Mouse (Mus musculus) lung, postnatal 0 days (tissue): ENCODE measurements around the gene R3hdm4. TPM values are rescaled to one million over a fixed set of nuclear protein-coding genes. Genes with fewer than 3 reads are reported as not detected.

ENCODE experiments used
- ATAC-seq: fragments of 200-750 bp; cut with Nextera tagmentation; 2 replicates; pipeline ENCODE4 v1.8.0; 2017; ENCODE audit warnings: moderate library complexity
- DNase-seq: peaks from one replicate; pipeline ENCODE4 v3.0.0-alpha.2; 2016; ENCODE audit warnings: low spot score
- H3K27ac ChIP-seq: fragments of 300-500 bp; sonication (generic); 2 replicates; pipeline ENCODE4 v1.5.1; 2014; ENCODE audit warnings: antibody characterized with exemption, mild to moderate bottlenecking, low read length, mixed read lengths
- H3K27me3 ChIP-seq: fragments of 300-500 bp; sonication (generic); replicated peaks from 2 replicates; pipeline ENCODE4 v1.6.1; 2014; ENCODE audit warnings: low read length, mixed read lengths; ENCODE audit not compliant: insufficient read depth
- H3K36me3 ChIP-seq: fragments of 300-500 bp; sonication (generic); 2 replicates; pipeline ENCODE4 v1.6.1; 2014; ENCODE audit warnings: low read length, mixed read lengths; ENCODE audit not compliant: insufficient read depth
- H3K4me1 ChIP-seq: fragments of 300-500 bp; sonication (generic); 2 replicates; pipeline ENCODE4 v1.6.1; 2014; ENCODE audit warnings: antibody characterized with exemption, low read depth, low read length, mixed read lengths; ENCODE audit not compliant: insufficient read depth
- H3K4me2 ChIP-seq: fragments of 300-500 bp; sonication (generic); replicated peaks from 2 replicates; pipeline ENCODE4 v1.6.1; 2014; ENCODE audit warnings: low read depth, mild to moderate bottlenecking, low read length, moderate library complexity, mixed read lengths
- H3K4me3 ChIP-seq: fragments of 300-500 bp; sonication (generic); 2 replicates; pipeline ENCODE4 v1.5.1; 2014; ENCODE audit warnings: low read depth, low read length
- H3K9ac ChIP-seq: fragments of 300-500 bp; sonication (generic); replicated peaks from 2 replicates; pipeline ENCODE4 v1.6.1; 2014; ENCODE audit warnings: low read depth, mild to moderate bottlenecking
- H3K9me3 ChIP-seq: fragments of 300-500 bp; sonication (generic); 2 replicates; pipeline ENCODE4 v1.6.1; 2016; ENCODE audit warnings: low read length, mixed read lengths
- CTCF ChIP-seq: IDR thresholded peaks from 2 replicates; pipeline ENCODE4 v1.5.1; 2016; ENCODE audit warnings: antibody characterized with exemption, mild to moderate bottlenecking
- EP300 ChIP-seq: IDR thresholded peaks from 2 replicates; pipeline ENCODE4 v1.6.1; 2016; ENCODE audit warnings: antibody characterized with exemption, mild to moderate bottlenecking, control low read depth
- WGBS: fragments of 180-500 bp; shearing (Covaris S2); extraction: QIAGEN DNeasy Blood & Tissue Kit; methylation state at CpG from one replicate; pipeline ENCODE4 v1.1.7; 2014; 5-methylcytosine and 5-hydroxymethylcytosine counted together
- polyA plus RNA-seq: library from polyadenylated mRNA; unstranded; fragments of >200 nt; fragmentation: Nextera tagmentation; extraction: Ambion mirVana; gene quantifications from 2 replicates; pipeline ENCODE4 v1.2.1, GENCODE M21; 2015

R3hdm4 gene
- polyA plus RNA-seq, 1 experiment from 2014 or later: 129 TPM

GRCm38 (mm10) chr10:79955691-79956090, 34.7 kb upstream of the R3hdm4 start:
- ATAC-seq (no peak), DNase-seq (no peak)
- H3K27me3 ChIP-seq: no peaks in the 10 kb centered on the region
- H3K4me1 ChIP-seq: peaks cover 6% of the 10 kb centered on the region; the same call in 1 of the 2 replicates
- H3K4me3 ChIP-seq: no peak overlapping the region
- H3K27ac ChIP-seq: no peak overlapping the region
- H3K4me2 ChIP-seq: no peak overlapping the region
- H3K9ac ChIP-seq: no peak overlapping the region
- no peaks in the 10 kb centered on the region for H3K9me3 ChIP-seq
- peaks cover 9% of the 10 kb centered on the region; the same call in 1 of the 2 replicates for H3K36me3 ChIP-seq
- WGBS: 57% methylated on average over 9 of the region's 9 CpGs
- TF ChIP-seq CTCF (no peak), EP300 (no peak)

DNA sequence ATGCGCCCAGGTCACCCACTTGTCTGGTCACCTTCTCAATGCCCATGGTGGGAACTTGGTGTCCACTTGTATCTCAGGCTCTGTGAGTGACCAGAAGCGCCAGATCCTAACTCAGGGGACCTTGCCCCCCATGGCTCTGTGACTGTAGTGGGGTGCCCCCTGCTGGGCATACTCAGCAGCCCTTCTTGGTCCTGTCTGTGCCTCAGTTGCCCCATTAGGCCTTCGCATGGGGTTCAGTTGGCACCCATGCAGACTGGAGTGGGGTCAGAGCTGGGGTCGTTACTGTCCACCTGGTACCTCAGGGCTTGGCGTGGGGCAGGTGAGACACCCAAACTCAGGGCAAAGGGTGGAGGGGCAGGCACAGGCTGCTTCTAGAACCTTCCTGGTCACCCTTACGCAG, 32.9 kb upstream of the R3hdm4 start:
- no peaks in the 10 kb centered on the region for H3K27me3 ChIP-seq
- H3K9ac ChIP-seq: no peak overlapping the region
- ATAC-seq (0 out of 2 replicates have a peak, but pooled peaks have one; percentile 18), DNase-seq (peak; percentile 40)
- H3K4me1 ChIP-seq: no peaks in the 10 kb centered on the region
- peaks cover 24% of the 10 kb centered on the region for H3K36me3 ChIP-seq
- WGBS: 88% methylated on average over 6 of the region's 6 CpGs
- no peak overlapping the region for H3K4me3 ChIP-seq
- no peaks in the 10 kb centered on the region for H3K9me3 ChIP-seq
- H3K27ac ChIP-seq: no peak overlapping the region
- peak; percentile 83 for TF ChIP-seq CTCF
- no peak for TF ChIP-seq EP300
- no peak overlapping the region for H3K4me2 ChIP-seq

DNA sequence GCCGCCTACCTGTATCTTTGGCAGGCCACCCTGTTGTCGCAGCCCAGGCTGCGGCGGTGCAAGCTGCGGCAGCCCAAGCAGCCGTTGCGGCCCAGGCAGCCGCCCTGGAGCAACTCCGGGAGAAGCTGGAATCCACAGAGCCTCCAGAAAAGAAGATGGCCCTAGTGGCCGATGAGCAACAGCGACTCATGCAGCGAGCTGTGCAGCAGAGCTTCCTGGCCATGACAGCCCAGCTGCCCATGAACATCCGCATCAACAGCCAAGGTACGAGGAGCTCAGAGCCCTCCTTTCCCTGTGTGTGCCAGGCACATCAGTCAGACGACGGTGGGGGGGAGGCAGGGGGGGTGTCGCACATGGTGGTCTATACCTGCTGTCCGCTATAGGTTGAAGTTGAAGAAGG, 29.7 kb upstream of the R3hdm4 start:
- Histone ChIP-seq H3K9ac (no peak overlapping the region), H3K36me3 (peaks cover 31% of the 10 kb centered on the region), H3K4me3 (no peak overlapping the region), H3K27ac (no peak overlapping the region), H3K27me3 (no peaks in the 10 kb centered on the region), H3K9me3 (no peaks in the 10 kb centered on the region), H3K4me2 (no peak overlapping the region), H3K4me1 (peaks cover 12% of the 10 kb centered on the region; the same call in 1 of the 2 replicates)
- no peak for TF ChIP-seq EP300
- no peak for TF ChIP-seq CTCF
- no peak for DNase-seq
- 88% methylated on average over 18 of the region's 18 CpGs for WGBS
- no peak for ATAC-seq

DNA sequence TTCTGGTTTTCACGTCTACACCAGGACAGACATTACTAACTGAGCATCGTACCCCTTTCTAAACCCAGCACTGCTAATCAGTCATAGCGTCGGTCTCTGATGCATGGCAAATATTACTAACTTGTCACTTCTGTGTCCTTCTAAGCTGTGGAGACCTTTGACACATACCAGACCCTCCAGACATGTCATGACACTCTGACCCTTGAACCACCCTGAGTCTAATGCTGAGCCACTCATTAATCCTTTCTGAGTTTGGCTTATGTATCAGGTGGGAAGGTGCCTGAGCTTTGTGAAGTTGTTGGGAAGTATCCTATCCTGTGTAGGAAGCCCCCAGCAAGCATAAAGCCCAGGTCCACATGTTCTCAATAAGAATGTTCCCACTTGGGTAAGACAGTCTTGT, 28.9 kb upstream of the R3hdm4 start:
- Histone ChIP-seq H3K4me3 (no peak overlapping the region), H3K36me3 (peaks cover 31% of the 10 kb centered on the region), H3K9ac (no peak overlapping the region), H3K27ac (no peak overlapping the region), H3K27me3 (no peaks in the 10 kb centered on the region), H3K9me3 (no peaks in the 10 kb centered on the region), H3K4me2 (no peak overlapping the region), H3K4me1 (peaks cover 18% of the 10 kb centered on the region; the same call in 1 of the 2 replicates)
- no peak for TF ChIP-seq EP300
- TF ChIP-seq CTCF: no peak
- 86% methylated on average over 4 of the region's 4 CpGs for WGBS
- DNase-seq (no peak), ATAC-seq (no peak)

DNA sequence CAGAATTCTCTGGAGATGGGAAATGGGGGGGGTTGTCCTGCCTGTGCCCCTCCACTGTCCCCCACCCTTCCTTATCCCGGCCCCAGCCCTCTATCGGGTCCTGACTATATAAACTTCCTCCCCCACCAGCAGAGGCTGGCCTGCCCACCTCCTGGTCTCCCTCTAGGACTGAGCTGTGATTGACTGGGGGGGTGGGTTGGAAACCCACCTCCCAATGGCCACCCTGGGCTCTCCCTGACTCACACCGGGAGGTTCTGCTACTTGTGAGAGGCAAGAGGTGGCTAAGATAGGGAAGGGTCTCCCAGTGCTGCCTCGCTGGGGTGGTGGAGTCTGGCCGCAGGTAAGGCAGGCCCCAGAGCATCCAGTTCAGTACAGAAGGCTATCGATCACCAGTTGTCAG, 26.5 kb upstream of the R3hdm4 start:
- ATAC-seq (0 out of 2 replicates have a peak, but pooled peaks have one; percentile 11), DNase-seq (no peak)
- no peak overlapping the region for H3K9ac ChIP-seq
- no peaks in the 10 kb centered on the region for H3K9me3 ChIP-seq
- H3K4me2 ChIP-seq: no peak overlapping the region
- H3K4me1 ChIP-seq: peaks cover 22% of the 10 kb centered on the region; the same call in 1 of the 2 replicates
- 56% methylated on average over 6 of the region's 6 CpGs for WGBS
- no peak overlapping the region for H3K4me3 ChIP-seq
- H3K27ac ChIP-seq: no peak overlapping the region
- H3K27me3 ChIP-seq: no peaks in the 10 kb centered on the region
- TF ChIP-seq CTCF (no peak), EP300 (no peak)
- peaks cover 31% of the 10 kb centered on the region for H3K36me3 ChIP-seq

DNA sequence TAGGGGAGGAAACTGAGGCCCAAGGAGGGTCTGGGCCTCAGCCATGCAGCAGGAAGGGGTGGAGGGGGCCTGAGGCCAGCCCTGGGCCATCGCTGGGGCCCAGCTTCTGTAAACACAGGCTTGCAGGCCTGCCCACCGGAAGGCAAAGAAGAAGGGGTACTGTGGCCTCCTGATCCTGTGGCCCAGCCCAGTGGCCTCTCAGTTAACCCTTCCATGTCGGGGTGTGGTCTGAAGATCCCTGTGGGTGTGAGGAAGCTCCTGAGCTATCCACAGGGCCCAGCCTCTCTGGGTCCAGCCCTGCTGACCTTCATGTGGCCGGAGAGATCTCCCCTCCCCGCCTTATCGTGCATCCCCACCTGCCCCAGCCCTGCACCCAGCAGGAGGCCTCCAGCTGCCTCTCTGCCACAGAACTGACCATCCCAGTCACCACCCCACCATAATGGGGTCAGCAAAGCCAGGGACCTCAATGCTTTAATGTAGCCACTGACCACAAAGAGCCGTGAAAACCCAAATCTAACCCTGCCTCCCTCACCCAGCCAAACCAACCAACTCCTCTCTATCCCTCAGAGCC, 25.8 kb upstream of the R3hdm4 start:
- H3K9ac ChIP-seq: no peak overlapping the region
- H3K4me3 ChIP-seq: no peak overlapping the region
- 22% methylated on average over 7 of the region's 7 CpGs for WGBS
- H3K36me3 ChIP-seq: peaks cover 30% of the 10 kb centered on the region
- DNase-seq (peak; percentile 42), ATAC-seq (peak; percentile 9; the same call in 1 of the 2 replicates)
- H3K27me3 ChIP-seq: no peaks in the 10 kb centered on the region
- no peaks in the 10 kb centered on the region for H3K9me3 ChIP-seq
- H3K4me1 ChIP-seq: peaks cover 22% of the 10 kb centered on the region; the same call in 1 of the 2 replicates
- H3K4me2 ChIP-seq: 0 out of 2 replicates have a peak overlapping the region, but pooled peaks have one; percentile 19
- peak overlapping the region; percentile 84; the same call in 1 of the 2 replicates for H3K27ac ChIP-seq
- no peak for TF ChIP-seq EP300
- TF ChIP-seq CTCF: no peak
